Mouse (Mus musculus): ENCODE results near the gene Btbd35f9. TPM values are rescaled to one million over a fixed set of nuclear protein-coding genes. Genes with fewer than 3 reads are reported as not detected.

Btbd35f9 gene
- not detected for polyA plus RNA-seq (2014; fragmentation: Illumina TruSeq; extraction: RNeasy Lipid Tissue Mini Kit (QIAGEN cat#74804))

DNA sequence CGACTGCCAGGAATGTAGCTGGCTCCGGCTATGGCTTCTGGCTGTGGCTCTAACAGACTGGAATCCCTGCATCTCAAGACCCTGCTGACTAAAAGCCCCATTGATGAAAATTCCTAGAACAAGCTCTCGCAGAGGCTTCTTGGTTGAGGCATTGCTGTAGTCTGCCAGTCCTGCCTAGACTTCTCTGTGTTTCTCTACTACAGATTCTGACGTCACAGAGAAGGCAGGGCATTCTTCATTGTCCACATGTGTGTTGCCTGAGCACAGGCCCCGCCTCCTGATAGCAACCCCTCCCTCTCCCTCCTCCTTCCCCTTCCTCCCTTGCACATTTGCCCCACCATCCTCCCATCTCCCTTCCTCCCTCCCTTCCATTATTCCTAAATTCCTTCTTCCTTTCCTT is at the start of gene Btbd35f9:
Gene Btbd35f9 (minus strand): TSS at position 101 of the 400 bp plus-strand sequence.

Other genes starting within 250 kb of the Btbd35f9 start
- gene Btbd35f6, start 205.0 kb downstream of the Btbd35f9 start, polyA plus RNA-seq (2014; fragmentation: Illumina TruSeq; extraction: RNeasy Lipid Tissue Mini Kit (QIAGEN cat#74804)): not detected
- not detected for gene Gm21870, start 174.7 kb downstream of the Btbd35f9 start, polyA plus RNA-seq (2014; fragmentation: Illumina TruSeq; extraction: RNeasy Lipid Tissue Mini Kit (QIAGEN cat#74804))
- not detected for gene Spin2g, start 77.2 kb upstream of the Btbd35f9 start, polyA plus RNA-seq (2014; fragmentation: Illumina TruSeq; extraction: RNeasy Lipid Tissue Mini Kit (QIAGEN cat#74804))

Measured in ovary, adult 10 weeks (tissue).